Mouse (Mus musculus) spleen, adult 18-20 months (tissue): Measurements from ENCODE around the gene Krt73.

Source experiments
- DNase-seq, 2 experiments: peaks; one replicate each; pipeline ENCODE4 v3.0.0; 2022; ENCODE audit warnings: mixed read lengths in 2 of 2

Krt73 gene

GRCm38 (mm10) chr15:101802296-101802835 is at the start of gene Krt73:
Krt73 (minus strand) TSS chr15:101802346.
- no peak for DNase-seq

GRCm38 (mm10) chr15:101850694-101851093 is 48.5 kb upstream of the Krt73 start, which contains the start of gene Krt1:
Krt1 (minus strand) TSS chr15:101850794.
- no peak for DNase-seq

GRCm38 (mm10) chr15:101845971-101846403 is 43.8 kb upstream of the Krt73 start:
- DNase-seq = peak in 1 of 2 experiments; percentile 21

GRCm38 (mm10) chr15:101843192-101843591 is 41.0 kb upstream of the Krt73 start:
- DNase-seq = no peak

GRCm38 (mm10) chr15:101834784-101835328 is 32.7 kb upstream of the Krt73 start:
- DNase-seq = no peak

- no peak for DNase-seq
These were observed 31.0 kb upstream of the Krt73 start for GRCm38 (mm10) chr15:101833131-101833530.

GRCm38 (mm10) chr15:101829441-101829840 is 27.3 kb upstream of the Krt73 start:
- no peak for DNase-seq

GRCm38 (mm10) chr15:101821786-101822185 is 19.6 kb upstream of the Krt73 start:
- DNase-seq = no peak

- DNase-seq = no peak
These were observed 15.7 kb upstream of the Krt73 start, which contains the start of gene Krt2 for GRCm38 (mm10) chr15:101817875-101818274. Krt2 (minus strand) TSS chr15:101818169.

- DNase-seq = no peak
These were observed 1.1 kb upstream of the Krt73 start for GRCm38 (mm10) chr15:101803052-101803822.

GRCm38 (mm10) chr15:101790867-101791266 is 11.3 kb downstream of the Krt73 start:
- DNase-seq = no peak

GRCm38 (mm10) chr15:101786360-101786759 is 15.8 kb downstream of the Krt73 start, which contains the start of gene Krt72:
Krt72 (minus strand) TSS chr15:101786460.
- no peak for DNase-seq

GRCm38 (mm10) chr15:101773420-101773819 is 28.7 kb downstream of the Krt73 start:
- no peak for DNase-seq

GRCm38 (mm10) chr15:101772711-101773081 is 29.4 kb downstream of the Krt73 start:
- DNase-seq = peak; percentile 25 to 74

- DNase-seq = no peak
These were observed 30.0 kb downstream of the Krt73 start for GRCm38 (mm10) chr15:101772080-101772710.

GRCm38 (mm10) chr15:101770226-101770625 is 31.9 kb downstream of the Krt73 start:
- DNase-seq = no peak
